Mouse (Mus musculus): ENCODE measurements around the gene Gale.

- TF ChIP-seq CTCF (IDR thresholded peaks at IDR 0.05; ENCODE audit: low read depth, low read length) = peak; percentile 91
- TF ChIP-seq POLR2A (IDR thresholded peaks at IDR 0.05; ENCODE audit: insufficient read depth, low read length) = no peak
Measured at GRCm38 (mm10) chr4:135954241-135954640, 9.3 kb upstream of the Gale start.

Data from ES-Bruce4 (cell line).